Mouse (Mus musculus) adrenal gland, postnatal 14 days (tissue): ENCODE results near the gene Arl15. TPM values are rescaled to one million over a fixed set of nuclear protein-coding genes. Genes with fewer than 3 reads are reported as not detected.

ENCODE experiments used
- DNase-seq: peaks from one replicate; pipeline ENCODE4 v3.0.0; 2021; ENCODE audit warnings: mixed read lengths
- total RNA-seq: library from RNA; stranded (reverse); gene quantifications from 2 replicates; pipeline ENCODE4 v1.2.3, GENCODE M21; 2021

The Arl15 gene
- total RNA-seq, 1 experiment from 2014 or later: 24.6 TPM

DNA sequence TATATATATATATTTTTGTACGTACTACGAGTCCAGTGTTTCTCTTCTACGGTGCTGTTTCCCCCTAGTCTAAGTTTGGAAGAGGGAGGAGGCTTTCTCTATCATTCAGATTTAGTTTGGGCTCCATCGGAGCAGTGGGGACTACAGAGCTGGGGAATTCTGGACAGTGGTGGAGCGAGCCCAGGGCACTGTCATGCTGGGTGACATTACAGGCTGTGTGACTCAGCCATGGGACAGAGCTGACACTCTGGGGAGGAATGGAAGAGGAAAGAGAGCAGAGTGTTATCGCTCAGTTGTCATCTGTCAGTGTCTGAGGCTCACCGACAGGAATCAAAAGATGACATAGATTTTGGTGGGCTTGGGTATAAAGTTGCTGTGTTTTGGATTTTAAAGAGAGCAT, 124.4 kb downstream of the Arl15 start:
- DNase-seq: peak; percentile 26

DNA sequence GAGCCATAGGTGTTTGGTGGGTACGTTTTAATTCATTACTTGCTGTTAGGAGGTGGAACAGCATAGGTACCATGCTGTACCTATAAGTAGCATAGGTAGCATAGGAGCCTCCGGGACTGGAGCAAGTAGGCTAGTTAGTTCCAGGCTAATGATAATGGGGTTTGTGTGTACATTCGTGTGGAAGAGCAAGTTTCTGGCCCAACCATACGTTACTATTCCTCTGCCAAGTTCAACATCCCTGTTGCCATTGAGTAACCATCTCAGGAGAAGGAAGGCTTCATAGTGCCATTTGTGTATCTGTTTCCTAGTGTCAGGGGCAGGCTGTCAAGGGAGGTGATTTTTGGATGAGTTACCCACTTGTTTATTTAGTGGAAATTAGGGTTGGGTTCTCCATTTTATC, 141.4 kb downstream of the Arl15 start:
- no peak for DNase-seq

GRCm38 (mm10) chr13:113937231-113937630, 142.9 kb downstream of the Arl15 start:
- DNase-seq: no peak

DNA sequence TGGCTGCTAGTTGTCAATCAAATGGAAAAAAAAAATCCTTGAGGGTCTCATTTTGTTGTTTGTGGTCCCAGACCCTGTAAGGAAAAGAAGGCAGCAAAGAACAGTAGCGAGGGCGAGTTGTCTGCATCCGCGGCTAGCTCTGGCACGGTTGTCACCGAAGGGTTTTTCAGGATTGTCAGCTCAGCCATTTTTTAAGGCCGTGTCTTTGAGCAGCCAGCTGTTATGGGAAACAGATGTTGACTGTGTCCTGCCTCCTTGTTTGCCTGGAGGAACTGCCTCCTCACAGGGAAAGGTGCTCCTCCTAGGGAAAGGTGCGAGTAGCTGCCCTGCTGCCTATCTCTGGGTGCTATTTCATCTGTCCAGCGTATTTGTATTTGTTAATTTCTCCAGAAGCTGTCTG, 144.3 kb downstream of the Arl15 start:
- no peak for DNase-seq

GRCm38 (mm10) chr13:113939097-113939496, 144.8 kb downstream of the Arl15 start:
- DNase-seq: no peak

- DNase-seq: no peak
Measured at GRCm38 (mm10) chr13:113939681-113940080, 145.4 kb downstream of the Arl15 start.

- DNase-seq: peak; percentile 17
Measured at GRCm38 (mm10) chr13:113940151-113940550, 145.8 kb downstream of the Arl15 start.

DNA sequence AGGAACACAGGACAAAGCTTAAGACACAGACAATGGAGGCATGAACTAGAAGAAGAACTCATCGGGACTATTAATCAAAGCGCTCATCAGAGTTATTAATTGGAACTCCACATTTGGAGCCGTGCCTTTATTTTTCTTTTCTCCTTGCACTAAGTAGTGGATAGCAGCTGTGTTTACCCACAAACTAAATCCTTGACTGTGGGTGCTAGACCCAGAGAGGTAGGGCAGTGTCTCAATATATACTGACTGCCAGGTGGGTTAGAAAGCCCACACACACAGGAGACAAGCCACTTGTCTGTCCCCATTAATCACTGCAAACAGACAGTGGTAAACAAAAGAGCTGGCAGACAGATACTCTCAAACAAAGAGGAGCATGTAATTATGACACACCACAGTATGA, 147.6 kb downstream of the Arl15 start:
- DNase-seq: no peak

GRCm38 (mm10) chr13:113947546-113947945, 153.2 kb downstream of the Arl15 start:
- DNase-seq: peak; percentile 27

- peak; percentile 76 for DNase-seq
Measured at GRCm38 (mm10) chr13:113949708-113950107, 155.4 kb downstream of the Arl15 start.

- peak; percentile 40 for DNase-seq
Measured at GRCm38 (mm10) chr13:113950131-113950530, 155.8 kb downstream of the Arl15 start.

DNA sequence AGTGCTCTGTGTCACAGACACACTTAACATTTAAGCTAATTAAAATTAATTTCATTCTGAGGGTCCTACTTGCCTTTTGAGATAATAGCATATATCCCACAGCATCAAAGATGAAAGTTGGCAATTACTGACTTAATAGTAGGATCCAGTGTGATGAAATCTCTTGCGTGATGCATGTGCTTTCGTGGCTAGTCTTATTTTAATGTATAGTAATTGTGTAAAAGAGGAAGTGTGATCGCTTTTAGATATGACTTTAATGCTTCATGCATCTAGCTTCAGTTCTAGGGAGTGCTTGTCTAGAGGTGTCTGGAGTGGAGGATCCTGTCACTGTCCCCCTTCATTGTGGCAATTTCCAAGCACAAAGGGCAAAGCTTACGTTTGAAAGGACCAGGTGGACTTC, 163.1 kb downstream of the Arl15 start:
- DNase-seq: no peak

DNA sequence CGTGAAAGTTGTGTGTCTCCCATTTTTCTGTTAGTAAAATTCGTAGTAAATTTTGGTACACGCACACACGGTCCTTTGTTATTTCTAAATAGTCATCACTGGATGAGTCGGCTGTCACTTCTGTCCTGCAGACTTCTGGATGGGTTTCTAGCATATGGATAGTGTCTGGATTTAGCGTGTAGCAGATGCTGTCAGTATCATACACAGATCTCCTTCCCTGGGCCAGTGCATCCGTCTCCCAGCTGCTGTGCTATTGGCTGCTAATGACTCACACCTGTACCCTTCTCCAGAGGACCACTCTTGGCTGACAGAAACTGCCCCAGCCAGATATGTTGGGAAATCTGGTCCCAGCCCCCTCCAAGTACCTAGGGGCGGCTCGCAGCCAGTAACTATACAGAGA, 170.6 kb downstream of the Arl15 start:
- DNase-seq: no peak

DNA sequence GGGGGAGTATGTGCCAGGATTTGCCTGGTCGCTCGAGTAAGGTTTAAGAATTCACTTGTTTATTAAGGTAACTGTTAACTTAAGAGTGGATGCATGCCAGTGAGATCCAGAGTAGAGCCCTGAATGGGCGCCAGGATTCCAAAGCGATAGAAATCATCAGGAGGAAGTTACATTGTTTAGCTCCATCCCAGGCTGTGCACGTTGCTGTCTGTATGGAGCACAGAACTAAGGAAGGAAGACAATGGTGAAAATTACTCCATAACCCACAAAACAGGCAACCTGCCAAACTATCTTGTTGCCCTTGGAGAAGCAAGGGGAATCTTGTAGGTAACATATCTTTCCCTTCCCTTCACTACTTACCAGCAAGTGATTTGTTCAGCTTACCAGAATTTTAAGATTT, 176.4 kb downstream of the Arl15 start:
- DNase-seq: no peak

- DNase-seq: no peak
Measured at GRCm38 (mm10) chr13:113972401-113972800, 178.1 kb downstream of the Arl15 start.

GRCm38 (mm10) chr13:113974866-113975265, 180.6 kb downstream of the Arl15 start:
- DNase-seq: no peak

DNA sequence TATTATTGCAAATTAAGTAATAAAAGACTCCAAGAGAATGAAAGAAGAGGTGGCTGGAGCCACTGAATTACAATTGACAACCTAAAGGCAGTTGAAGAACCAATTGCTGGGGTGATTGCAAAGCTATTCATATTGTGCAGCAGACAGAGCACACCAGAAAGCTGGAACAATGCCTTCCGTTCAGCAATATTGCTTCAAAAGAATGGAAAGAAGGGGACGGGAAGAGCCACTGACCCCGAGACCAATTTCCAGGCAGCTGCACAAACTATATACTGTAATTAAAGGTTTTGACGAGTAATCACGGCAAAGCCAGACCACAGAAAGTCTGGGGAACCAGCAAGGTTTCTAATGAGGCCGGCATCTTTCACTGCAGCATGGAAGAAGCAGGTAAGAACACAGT, 181.4 kb downstream of the Arl15 start:
- no peak for DNase-seq

GRCm38 (mm10) chr13:113976936-113977335, 182.6 kb downstream of the Arl15 start:
- no peak for DNase-seq

DNA sequence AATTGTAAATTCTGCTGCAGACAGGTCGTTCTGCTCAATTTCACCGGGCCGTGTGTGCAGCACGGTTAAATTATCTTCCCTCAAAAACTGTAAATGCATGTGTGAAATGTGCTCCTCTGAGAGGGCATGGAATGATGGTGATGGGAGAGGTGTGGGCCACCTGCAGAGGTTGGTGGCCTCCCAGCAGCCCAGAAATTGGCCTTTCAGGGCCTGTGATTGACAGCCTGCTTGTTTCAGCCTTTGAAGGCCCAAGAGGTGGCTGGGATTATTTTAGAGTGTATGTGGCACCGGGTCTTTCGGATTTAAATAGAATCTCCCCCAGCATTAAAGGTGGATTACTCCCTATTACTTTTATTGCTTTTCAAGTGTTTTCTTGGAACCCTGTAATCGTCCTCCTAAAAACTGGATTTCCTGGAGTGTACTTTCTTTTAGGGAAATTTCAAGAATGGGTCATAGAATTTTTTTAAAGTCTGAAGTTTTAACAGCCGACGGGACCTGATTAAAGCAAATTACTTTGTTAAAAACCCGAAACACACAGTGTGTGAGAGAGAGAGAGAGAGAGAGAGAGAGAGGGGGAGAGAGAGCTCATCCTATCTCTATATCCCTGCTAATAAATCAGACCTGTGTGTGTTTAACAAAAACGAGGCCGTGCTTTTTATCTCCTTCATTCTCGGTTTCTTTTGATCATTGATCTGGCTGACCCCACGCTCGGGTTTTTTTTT, 186.6 kb downstream of the Arl15 start:
- DNase-seq: no peak

DNA sequence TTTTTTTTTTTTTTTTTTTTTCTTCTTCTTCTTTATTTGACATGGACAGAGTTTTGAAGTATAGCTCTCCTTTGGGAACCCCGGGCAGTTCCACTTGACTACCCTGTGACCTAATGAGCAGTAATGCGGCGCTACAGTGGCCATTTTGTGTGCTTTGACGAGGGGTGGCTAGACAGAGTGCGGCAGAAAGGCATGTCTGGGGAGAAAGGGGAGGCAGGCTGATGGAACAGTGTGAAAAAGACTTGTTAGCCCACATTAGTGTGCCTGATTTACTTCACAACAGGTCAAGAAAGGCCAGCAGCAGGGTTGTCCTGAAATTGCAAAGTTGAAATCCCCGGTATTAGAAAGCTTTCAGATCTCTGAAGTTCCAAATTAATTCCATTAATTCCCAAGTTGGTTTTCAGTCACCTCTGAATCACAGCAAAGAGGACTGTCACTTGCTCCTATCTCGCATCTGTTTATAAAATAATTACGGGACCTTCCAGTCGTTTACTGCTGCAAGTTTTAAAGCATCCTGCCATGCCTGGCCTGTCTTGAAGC, 187.2 kb downstream of the Arl15 start:
- DNase-seq: peak; percentile 32

GRCm38 (mm10) chr13:113983633-113984032, 189.3 kb downstream of the Arl15 start:
- DNase-seq: no peak

- no peak for DNase-seq
Measured at GRCm38 (mm10) chr13:113984491-113984890, 190.2 kb downstream of the Arl15 start.

DNA sequence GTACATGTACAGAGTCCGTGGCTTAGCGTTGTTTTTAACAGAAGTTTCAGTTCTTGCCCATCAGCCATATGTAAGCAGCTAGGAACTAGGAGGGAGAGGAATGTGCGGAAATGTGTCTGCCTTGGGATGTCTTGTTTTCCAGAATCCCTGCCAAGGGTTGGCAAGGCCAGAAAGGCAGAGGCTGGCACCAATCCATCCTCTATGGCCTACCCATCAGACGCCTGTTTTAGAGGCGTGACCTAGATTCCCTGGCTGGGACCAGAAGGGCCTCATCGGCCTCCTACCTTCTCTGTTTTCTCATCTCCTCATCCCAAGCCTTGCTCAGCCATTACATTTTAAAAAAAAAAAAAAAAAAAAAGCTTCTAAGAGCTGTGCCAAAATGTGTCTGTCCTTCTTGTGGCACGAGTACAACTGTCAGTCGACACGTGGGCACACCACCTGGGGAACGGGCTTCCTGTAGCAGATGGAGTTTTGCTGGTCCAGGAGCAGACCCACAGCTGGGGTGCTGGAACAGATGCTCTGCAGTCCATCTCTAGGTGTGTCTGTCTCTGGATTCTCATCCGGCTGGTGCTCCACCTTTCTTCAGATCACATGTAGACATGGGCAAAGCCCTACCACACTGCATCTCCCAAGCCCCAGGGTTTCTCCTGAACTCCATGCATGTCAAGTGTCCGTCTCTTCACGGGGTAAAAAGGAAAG, 192.7 kb downstream of the Arl15 start:
- peak; percentile 84 for DNase-seq

DNA sequence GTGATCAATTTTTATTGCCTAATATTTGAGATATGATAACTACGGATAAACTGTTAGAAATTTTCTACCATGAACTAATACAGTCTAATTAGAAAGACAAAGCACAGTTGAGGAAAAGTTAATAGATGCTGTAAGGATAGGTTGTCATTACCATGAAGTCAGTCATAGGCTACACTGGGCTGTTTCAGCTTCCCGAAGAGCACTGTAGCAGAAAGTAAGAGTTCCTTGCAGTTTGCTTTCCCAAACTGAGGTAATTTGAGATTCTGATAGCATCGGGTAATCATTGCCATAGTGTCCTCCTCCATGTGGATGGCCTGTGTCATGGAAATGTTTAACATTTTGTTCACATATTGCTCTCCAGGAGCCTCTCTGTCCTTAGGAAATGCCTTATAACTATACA, 195.9 kb downstream of the Arl15 start:
- no peak for DNase-seq
